Mouse (Mus musculus) NIH3T3 (cell line): ENCODE data around the gene Serinc2.
"Not testable (repeated sequence)": the region's sequence is repeated elsewhere in the genome, so short reads cannot be mapped to it uniquely, and the experiment has no call there.

Source experiments
- DNase-seq: peaks from one replicate; pipeline ENCODE4 v3.0.0-alpha.2; 2012; ENCODE audit warnings: low read depth

Serinc2 gene

DNA sequence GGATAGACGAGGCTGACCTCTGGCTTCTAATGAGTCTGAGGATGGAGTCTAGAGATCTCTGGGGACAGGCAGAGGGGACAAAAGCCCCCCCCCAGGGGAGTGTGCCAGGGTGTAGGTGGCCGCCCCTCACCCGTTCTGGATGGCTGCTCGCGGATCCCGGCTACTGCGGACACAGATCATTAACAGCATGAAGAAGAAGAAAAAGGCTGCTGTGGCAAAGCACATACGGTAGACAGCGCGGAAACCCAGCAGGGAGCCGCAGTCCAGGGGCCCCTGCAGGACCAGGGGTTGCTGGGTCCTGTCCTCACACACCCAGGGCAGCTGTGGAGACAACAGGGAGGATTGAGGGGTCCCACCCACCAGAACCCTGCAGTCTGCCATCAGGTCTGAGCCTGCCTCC, 14.9 kb downstream of the Serinc2 start:
- DNase-seq, result no peak

DNA sequence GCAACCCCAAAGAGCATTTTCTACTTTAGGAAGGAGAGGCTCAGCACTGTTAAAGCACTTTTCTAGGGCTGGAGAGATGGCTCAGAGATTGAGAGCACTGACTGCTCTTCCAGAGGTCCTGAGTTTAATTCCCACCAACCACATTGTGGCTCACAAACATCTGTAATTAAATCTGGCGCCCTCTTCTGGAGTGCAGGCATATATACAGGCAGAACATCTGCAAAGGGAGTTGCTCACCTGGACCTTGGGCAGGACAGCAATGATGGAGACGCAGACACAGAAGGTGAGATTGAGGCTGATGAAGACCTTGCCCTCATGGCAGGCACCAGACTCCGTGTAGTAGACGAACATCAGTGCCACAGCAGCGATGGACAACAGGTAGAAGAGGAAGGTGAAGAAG, 18.6 kb downstream of the Serinc2 start:
- DNase-seq, result peak; percentile 59

DNA sequence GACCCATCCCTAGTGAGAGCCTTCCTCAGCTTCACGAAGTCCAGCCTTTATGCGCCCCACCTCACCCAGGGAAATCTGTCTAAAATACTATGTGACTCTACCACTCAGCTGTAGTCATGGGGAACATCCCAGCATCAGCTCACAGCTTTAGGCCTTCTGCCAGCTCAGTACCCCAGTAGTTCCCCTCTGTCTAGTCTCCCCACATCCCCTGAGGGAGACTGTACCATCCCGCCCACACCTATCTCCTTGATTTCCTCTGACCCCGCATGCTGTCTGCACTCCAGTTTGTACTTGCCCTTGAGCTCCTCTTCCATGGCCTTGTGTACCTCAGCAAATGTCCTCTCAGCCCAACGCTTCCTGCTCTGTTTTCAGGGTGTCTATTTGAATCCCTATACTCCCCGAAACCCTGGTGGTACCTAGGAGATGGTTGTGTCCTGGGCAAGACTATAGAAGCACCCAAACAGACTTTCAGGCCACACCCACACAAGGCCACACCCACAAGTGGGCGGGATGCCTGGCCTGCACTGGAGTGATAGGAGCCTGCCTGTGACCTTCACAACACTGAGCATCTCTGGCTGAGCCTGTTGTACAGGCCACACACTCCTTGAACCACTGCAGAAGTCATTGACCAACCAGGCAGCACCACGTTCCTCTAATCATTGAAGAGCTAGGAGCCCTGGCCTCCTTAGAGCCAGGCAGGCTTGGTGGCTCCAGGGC, 26.4 kb downstream of the Serinc2 start:
- peak; percentile 21 for DNase-seq

DNA sequence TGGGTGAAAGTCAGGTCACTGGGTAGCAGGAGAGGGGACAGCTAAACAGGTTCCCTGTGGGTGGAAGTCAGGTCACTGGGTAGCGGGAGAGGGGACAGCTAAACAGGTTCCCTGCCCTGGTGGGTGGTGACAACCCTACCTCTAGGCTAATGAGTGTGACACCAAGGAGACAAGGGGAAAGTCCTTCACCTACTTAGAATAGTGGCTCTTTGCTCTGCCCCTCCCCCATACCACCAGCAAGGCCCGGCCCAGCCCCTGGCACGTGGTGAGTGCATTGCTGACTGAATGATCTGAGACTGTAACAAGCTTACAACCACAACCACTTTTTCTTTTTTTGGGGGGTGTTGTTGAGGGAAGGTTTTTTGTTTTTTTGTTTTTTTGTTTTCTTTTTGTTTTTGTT, 27.2 kb downstream of the Serinc2 start:
- no peak for DNase-seq

DNA sequence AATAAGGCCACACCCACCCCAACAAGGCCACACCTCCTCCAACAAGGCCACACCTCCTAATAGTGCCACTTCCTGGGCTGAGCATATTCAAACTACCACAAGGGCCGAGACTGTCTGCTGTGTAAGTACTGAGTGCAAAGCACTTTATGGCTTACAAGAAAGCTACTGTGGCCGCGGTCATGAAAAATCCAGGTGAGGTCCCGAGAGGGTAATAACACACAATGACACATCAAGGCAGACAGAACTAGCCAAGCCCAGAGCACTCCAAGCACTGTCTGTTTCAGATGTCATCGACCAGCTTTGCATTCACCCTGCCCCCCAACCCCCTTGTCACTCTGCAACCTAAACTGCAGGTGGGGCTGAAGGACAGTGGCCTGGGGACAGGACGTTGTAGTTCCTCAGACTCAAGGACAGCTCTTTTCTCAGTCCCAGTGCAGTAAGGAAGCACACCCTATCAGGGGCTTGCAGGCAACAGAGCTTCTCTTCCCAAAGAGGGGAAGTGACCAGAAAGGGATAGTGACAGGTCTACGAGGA, 27.8 kb downstream of the Serinc2 start:
- no peak for DNase-seq

DNA sequence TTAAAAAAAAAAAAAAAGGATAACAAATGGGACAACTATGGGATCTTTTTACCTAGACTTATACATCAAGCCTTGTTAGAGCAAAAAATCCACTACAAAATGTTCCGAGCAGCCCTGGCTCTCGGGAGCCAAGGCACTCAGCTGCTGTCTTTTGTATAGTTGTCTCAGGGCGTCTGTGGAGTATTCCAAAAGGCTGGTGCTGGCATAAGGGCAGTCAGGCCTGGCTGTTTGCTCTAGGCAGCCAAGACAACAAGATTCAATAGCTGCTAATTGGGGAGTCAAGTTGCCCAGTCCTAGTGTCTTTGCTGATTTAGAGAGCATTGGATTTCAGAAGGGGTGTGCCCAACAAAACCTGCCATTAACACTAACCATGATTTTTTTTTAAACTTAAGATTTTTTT, 30.4 kb downstream of the Serinc2 start:
- DNase-seq, result no peak

DNA sequence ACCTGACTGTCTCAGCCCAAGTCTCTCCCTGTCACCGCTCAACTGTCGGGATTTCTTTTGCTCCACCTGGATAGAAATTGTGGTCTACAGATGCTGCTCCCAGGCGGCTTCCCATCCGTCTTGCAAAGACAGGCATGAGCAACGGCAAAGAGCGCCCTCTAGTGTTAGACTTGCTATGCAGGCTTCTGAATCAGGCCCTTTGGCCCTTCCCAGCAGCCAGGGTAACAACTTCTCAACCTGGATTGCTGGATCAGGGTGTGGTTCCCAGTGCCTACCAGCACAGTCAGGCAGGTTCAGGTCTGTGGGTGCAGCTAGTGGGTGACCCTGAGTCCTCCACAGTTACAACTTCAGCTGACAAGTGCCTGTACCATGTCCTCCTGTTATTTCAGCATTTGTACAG, 32.9 kb downstream of the Serinc2 start:
- DNase-seq, result peak; percentile 93

DNA sequence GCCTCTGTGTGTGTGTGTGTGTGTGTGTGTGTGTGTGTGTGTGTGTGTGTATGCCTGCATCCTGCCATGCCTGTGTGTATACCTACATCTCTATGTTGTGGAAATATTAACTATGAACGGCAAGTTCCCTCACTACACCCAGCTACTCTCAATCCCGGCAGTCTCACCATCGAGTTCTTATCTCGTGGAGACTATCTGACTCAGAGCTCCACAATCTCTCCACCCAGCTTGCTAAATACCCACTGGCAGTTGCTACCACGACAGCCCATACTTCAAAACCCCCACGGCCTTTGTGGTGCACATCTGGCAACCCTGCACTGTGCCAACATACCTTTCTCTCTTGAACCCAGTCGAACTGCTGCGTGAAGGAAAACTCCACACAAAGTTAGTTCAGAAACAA, 34.3 kb downstream of the Serinc2 start:
- DNase-seq, result no peak

DNA sequence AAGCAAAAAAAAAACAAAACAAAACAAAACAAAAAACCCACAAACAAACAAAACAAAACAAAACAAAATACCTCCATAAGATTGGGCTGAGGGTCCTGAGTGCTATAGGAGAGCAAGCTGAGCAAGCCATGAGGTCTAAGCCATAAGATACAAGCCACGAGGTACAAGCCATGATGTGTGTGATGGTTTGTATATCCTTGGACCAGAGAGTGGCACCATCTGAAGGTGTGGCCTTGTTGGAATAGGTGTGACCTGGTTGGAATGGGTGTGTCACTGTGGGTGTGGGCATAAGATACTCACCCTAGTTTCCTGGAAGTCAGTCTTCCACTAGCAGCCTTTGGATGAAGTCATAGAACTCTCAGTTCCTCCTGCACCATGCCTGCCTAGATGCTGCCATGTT, 35.4 kb downstream of the Serinc2 start:
- DNase-seq, result not testable (repeated sequence)

DNA sequence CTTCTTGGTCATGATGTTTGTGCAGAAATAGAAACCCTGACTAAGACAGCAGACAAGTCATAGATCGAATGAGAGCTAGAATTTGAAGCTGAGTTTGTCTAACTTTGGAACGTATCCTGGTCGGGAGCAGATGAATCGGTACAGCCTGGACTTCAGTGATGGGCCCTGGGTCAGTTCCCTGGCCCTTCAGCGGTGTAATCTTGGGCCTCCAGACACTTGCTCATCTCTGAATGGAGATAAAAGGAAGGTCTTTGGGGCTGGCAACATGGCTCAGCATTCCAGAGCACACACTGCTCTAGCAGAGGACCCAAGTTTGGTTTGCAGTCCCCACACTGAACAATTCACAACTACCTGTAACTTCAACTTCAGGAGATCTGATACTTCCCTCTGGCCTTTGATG, 36.0 kb downstream of the Serinc2 start:
- DNase-seq, result no peak

DNA sequence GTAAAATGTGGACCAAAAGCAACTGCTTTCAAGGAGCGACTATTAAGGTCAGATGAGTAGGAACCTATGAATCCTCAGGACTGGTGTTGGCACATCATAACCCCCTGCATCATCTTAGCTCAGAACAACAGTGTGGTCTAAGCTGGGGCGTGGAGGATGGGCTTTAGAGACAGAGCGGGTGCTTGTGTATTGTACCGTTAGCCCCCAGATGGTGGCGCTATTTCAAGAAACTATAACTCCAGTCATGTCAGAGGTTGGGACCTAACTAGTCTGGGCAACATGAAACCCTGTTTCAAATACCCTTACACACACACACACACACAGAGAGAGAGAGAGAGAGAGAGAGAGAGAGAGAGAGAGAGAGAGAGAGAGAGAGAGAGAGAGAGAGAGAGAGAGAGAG, 38.3 kb downstream of the Serinc2 start:
- DNase-seq, result peak; percentile 45

DNA sequence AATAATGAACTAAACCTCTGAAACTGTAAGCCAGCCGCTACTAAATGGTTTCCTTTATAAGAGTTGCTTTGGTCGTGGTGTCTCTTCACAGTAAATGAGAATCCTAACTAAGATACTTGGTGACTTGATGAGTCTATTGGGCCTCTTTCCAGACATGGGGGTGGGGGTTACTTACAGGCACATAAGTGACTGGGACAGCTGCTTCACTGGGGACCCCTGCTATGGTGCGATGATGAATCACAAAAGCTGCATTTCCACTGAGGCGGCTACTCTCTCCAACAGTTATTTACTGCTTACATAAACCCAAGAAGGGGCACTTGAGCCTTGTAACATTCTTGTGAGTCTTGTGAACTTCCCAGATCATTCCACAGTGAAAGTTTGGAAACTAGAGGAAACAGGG, 41.4 kb downstream of the Serinc2 start:
- no peak for DNase-seq

DNA sequence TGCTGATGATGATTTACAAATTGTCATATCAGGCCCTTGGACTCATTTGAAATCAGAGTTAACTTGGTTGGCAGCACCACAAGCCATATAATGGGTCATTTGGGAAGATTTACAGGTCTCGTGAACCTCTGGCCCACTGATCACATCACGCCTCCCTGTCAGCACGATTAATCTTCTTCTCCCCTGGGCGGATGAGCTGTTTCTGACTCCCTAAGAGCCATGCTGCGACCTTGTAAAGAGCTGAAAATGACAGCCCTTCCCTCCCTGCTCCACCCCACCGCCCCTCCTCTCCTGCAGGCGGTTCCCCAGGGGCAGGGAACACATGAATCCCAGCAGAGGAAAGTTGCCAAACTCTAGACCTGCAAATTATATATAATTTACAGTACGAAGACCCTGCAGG, 42.6 kb downstream of the Serinc2 start:
- DNase-seq, result no peak

DNA sequence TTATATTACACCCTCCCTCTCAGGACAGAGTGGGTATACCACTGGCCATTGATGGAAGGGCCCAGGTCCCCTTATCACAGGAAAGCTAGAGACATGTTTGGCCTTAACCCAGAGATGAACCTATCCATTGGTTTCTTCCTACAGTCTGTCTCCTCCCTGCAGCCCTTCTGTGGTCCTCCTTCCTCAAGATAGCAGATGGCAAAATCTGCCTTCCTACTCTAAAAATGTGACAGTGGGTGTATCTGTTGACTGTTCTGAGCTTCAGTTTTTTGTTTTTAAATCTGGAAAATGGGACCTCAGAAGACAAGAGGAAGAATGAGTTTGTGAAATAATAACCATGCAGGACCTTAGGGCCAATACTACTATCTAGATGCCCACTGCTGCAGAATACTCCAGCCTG, 54.9 kb downstream of the Serinc2 start:
- no peak for DNase-seq

DNA sequence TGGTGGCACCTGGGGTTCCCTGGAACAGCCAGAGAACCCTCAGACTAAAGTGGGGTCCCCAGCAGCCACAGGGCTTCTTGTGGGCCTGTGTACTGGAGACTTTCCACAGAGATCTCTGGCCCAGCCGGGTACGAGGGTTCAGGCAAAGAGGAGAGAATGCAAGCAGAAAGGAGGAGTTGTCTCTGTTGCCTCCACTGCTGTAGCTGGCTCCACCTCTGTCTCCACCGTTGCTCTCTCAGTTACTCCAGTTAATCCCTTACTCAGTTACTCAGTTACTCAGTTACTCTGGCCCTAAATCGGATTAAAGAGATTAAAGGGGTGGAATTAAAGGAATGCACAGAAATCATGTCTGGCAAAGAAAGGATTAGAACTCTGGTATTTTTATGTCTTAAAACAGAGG, 56.8 kb downstream of the Serinc2 start, which contains the start of gene Gm853:
Gene Gm853, minus strand, starts transcription at position 223 of the 400 bp plus-strand sequence.
- DNase-seq, result no peak

DNA sequence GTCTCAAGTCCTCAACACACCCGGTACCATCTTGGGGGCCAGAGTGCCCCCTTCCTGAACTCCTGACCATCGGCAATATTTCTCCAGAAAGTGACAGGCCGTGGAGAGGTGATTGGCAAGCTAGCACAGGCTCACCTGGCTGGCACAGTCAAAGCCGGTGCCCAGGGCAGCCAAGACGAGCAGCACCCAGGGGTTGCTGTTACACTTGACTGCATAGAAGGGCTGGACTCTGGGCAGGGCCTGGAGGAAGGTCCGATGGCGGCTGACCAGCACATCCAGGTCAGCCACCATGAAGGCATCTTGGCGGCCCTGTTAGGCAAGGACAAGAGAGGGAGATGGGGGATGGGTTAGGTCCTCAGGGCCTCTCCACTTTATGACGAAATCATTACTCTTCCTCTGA, 58.8 kb downstream of the Serinc2 start:
- no peak for DNase-seq

DNA sequence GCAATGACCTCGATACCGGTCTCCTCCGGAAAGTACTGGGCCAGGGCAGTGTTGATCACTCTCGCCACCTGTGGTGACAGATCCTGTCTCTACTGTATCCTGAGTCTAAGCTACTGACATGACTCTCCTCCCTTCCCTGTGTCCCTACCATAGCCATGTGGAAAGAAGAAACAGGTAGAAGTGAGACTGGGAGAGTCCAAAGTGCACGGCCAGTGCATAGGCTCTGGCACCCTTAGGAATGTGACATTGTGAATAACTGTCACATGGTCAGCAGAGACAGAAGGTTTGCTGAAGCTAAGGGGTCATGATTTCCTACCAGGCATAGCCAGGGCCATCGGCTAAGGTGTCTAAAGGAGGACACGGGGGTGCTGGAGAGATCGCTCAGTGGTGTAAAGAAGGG, 63.6 kb downstream of the Serinc2 start:
- DNase-seq, result no peak

DNA sequence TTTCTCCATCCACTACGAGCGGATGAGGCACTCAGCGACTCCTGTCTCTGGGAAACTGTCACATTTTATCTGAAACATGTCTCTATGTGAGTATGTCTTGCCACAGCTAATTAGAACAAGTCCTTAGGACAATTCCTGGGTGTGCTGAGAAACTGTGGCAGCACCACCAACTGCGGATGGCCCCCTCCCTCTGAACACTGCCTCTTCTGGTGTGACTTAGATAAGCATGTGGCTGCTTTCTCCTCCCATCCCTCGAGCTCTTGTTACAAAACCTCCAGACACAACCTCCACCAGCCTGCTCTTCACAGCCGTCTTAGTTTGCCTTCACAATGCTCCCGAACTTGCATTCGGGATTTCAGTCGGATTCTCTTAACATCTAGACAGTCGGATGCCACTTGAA, 65.1 kb downstream of the Serinc2 start:
- DNase-seq, result no peak

DNA sequence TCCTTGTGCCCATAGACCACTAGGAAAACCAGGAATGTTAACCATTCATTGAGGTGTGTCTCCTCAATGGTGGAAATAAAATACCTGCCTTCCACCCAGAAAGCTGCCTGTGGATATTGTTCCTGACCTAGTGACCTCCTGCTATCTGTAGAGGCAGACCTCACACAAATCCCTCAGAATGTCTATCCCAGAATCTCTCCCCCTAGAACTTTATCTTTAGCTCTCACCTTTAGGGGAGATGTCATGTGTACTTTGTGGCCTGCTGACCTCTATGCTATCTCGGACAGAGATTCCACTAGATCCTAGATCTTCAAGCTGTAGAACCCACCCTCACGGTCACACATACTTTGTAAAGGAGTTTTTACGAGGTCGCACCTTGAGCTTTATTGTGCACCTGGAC, 65.8 kb downstream of the Serinc2 start:
- DNase-seq, result no peak

DNA sequence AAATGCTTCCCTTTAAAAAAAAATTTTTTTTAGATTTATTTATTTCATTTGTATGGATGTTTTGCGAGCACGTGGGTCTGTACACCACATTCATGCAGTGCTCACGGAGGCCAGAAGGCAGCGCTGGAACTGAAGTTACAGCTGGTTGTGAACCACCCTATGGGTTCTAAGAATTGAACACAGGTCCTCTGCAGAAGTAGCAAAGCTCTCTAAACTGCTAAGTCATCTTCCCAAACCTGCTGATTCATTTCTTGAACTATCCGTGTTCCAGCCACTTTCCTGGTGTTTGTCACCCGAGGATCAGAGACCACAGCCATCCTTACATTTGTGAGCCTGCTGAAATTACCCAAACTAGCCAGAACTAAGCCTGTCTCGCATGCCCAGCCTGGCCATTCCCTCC, 66.6 kb downstream of the Serinc2 start:
- DNase-seq, result no peak

DNA sequence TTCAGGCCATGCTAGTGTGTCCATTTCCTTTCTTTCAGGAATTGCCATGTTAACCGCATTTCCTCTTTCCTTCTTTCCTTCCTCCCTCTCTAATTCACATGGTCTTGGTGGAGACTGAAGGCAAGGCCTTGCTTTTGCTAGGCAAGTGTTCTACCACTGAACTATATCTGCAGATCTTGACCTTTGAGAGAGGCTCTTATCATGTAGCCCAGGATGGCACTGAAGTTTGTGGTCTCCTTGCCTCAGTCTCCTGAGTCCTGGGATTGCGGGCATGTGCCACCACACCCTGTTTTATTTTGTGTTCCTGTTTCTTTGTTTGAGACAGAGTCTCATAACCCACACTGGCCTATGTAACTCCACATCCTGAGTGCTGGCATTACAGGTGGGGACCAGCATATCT, 67.1 kb downstream of the Serinc2 start:
- DNase-seq, result no peak
